Mouse (Mus musculus) E14TG2a.4 (cell line): Measurements from ENCODE around the gene Acot7.

Source experiments
- CTCF ChIP-seq: conservative IDR thresholded peaks from 2 replicates; pipeline ENCODE4 v1.5.1; 2014; ENCODE audit warnings: low read length
- NANOG ChIP-seq: IDR thresholded peaks from 2 replicates; pipeline ENCODE4 v1.6.1; 2014; ENCODE audit warnings: borderline replicate concordance, low read length, mixed read lengths
- POU5F1 ChIP-seq: IDR thresholded peaks from 2 replicates; pipeline ENCODE4 v1.6.1; 2014; ENCODE audit warnings: low read length, borderline replicate concordance

DNA sequence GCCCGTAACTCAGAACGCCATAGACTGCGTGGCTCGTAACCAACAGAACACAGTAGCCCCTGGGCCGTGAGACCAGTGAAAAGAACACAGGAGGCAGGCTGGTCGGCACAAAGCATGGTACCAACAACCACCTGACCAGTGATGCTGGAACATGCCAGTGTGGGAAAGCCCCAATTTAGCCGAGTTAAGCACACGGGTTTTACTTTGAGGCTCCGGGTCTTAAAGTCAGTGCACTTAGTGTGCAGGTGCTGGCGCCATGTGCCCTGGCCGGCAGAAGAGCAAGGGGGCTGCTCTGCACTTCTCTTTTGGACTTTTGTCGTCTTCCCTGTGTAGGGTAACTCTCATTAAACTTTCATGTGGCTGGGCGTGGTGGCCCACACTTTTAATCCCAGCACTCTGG is 92.0 kb downstream of the Acot7 start:
- TF ChIP-seq CTCF (no peak), NANOG (no peak), POU5F1 (no peak)
